Mouse (Mus musculus): ENCODE data around the gene Adamtsl4.

GRCm38 (mm10) chr3:95660788-95661478, 26.8 kb downstream of the Adamtsl4 start:
- TF ChIP-seq CTCF (IDR thresholded peaks at IDR 0.05; ENCODE audit: control insufficient read depth, insufficient read depth, insufficient read length), result no peak
- no peak for TF ChIP-seq MYOD1 (IDR thresholded peaks at IDR 0.05; ENCODE audit: control insufficient read depth, insufficient read length, low read depth)
- no peak for TF ChIP-seq USF1 (IDR thresholded peaks at IDR 0.05; ENCODE audit: low read depth)

All from C2C12 (cell line).